Comparison of ENCODE assay signal across 12 mouse cellular contexts in the genomic region with DNA sequence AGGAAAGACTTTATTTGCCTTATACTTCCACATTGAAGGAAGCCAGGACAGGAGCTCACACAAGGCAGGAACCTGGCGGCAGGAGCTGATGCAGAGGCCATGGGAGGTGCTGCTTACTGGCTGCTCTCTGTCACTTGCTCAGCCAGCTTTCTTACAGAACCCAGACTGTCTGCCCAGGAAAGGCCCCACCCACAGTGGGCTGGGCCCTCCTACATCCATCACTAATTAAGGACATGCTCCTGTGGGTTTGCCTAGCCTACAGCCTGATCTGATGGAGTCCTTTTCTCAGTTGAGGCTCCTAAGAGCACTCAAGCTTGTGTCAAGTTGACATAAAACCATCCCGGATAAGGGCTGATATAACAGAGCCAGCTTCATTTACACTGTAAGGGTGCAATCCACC.
DNase-seq lines count a peak whose midpoint lies in the region; ATAC-seq and TF ChIP-seq lines count a peak whose summit lies in the region.
"Had no signal": no experiment of that assay in that cellular context is flagged by ENCODE, and none has a peak within 500 bp of the region (broad histone marks: within the 10 kb centered on the region; RNA-seq: fewer than 3 reads in every experiment).

No protein-coding gene starts in this region.

- H3K36me3 ChIP-seq in forebrain, embryonic 10.5 days (replicated peaks) = peaks cover 14% of the 10 kb centered on the region
- H3K36me3 ChIP-seq in forebrain, embryonic 12.5 days (replicated peaks) = peaks cover 10% of the 10 kb centered on the region
- H3K36me3 ChIP-seq in kidney, embryonic 15.5 days = peaks cover 10% of the 10 kb centered on the region
- no peaks in the 10 kb centered on the region for H3K36me3 ChIP-seq in kidney, adult 2 months (ENCODE audit: control insufficient read depth, insufficient read depth, low read length)
- H3K36me3 ChIP-seq in stomach, postnatal 0 days (ENCODE audit: control insufficient read depth, insufficient read depth, low read length) = peaks cover 8% of the 10 kb centered on the region; the same call in 1 of the 2 replicates

- H3K4me3 ChIP-seq in forebrain, embryonic 10.5 days = no peak overlapping the region
- no peak overlapping the region for H3K4me3 ChIP-seq in forebrain, embryonic 12.5 days (replicated peaks)
- H3K4me3 ChIP-seq in kidney, embryonic 15.5 days (replicated peaks) = no peak overlapping the region
- no peak overlapping the region for H3K4me3 ChIP-seq in kidney, adult 2 months (ENCODE audit: insufficient read depth, low read depth, low read length)
- no peak overlapping the region for H3K4me3 ChIP-seq in stomach, postnatal 0 days (ENCODE audit: low read depth, low read length)

- TF ChIP-seq POLR2A in kidney, adult 2 months (IDR thresholded peaks at IDR 0.05; ENCODE audit: low read depth, low read length) = no peak

- peaks cover 26% of the 10 kb centered on the region for H3K27me3 ChIP-seq in forebrain, embryonic 10.5 days (ENCODE audit: poor library complexity, severe bottlenecking)
- H3K27me3 ChIP-seq in forebrain, embryonic 12.5 days = peaks cover 14% of the 10 kb centered on the region; the same call in 1 of the 2 replicates
- no peaks in the 10 kb centered on the region for H3K27me3 ChIP-seq in kidney, embryonic 15.5 days
- H3K27me3 ChIP-seq in kidney, adult 2 months (replicated peaks; ENCODE audit: control insufficient read depth, insufficient read depth, low read length) = no peaks in the 10 kb centered on the region
- no peaks in the 10 kb centered on the region for H3K27me3 ChIP-seq in stomach, postnatal 0 days (ENCODE audit: control insufficient read depth, insufficient read depth, low read length)

- no peaks in the 10 kb centered on the region for H3K9me3 ChIP-seq in forebrain, embryonic 10.5 days
- H3K9me3 ChIP-seq in forebrain, embryonic 12.5 days = no peaks in the 10 kb centered on the region
- no peaks in the 10 kb centered on the region for H3K9me3 ChIP-seq in kidney, embryonic 15.5 days (replicated peaks)
- H3K9me3 ChIP-seq in stomach, postnatal 0 days (ENCODE audit: control insufficient read depth, low read length) = no peaks in the 10 kb centered on the region

- no peak for ATAC-seq in forebrain, embryonic 12.5 days (ENCODE audit: low FRiP score)
- peak; percentile 74 for ATAC-seq in kidney, embryonic 15.5 days (replicated peaks; ENCODE audit: low FRiP score)
- ATAC-seq in stomach, postnatal 0 days (ENCODE audit: low FRiP score, low TSS enrichment) = 0 out of 2 replicates have a peak, but pooled peaks have one; percentile 15

- H3K27ac ChIP-seq in forebrain, embryonic 10.5 days = 0 out of 2 replicates have a peak overlapping the region, but pooled peaks have one; percentile 62
- no peak overlapping the region for H3K27ac ChIP-seq in forebrain, embryonic 12.5 days
- peak overlapping the region; percentile 60 for H3K27ac ChIP-seq in kidney, embryonic 15.5 days
- no peak overlapping the region for H3K27ac ChIP-seq in kidney, adult 2 months (ENCODE audit: insufficient read depth, low read depth, low read length)
- no peak overlapping the region for H3K27ac ChIP-seq in stomach, postnatal 0 days (replicated peaks)

- no peak for TF ChIP-seq EP300 in stomach, postnatal 0 days (optimal IDR thresholded peaks at IDR 0.05)

- WGBS in forebrain, embryonic 10.5 days = 69% methylated on average over 2 of the region's 2 CpGs
- 45% methylated on average over 2 of the region's 2 CpGs for WGBS in forebrain, embryonic 12.5 days
- 19% methylated on average over 2 of the region's 2 CpGs for WGBS in kidney, embryonic 15.5 days
- WGBS in kidney, adult 2 months = 82% methylated on average over 2 of the region's 2 CpGs
- WGBS in stomach, postnatal 0 days = 49% methylated on average over 2 of the region's 2 CpGs

- H3K4me2 ChIP-seq in forebrain, embryonic 12.5 days = no peak overlapping the region
- no peak overlapping the region for H3K4me2 ChIP-seq in kidney, embryonic 15.5 days
- no peak overlapping the region for H3K4me2 ChIP-seq in stomach, postnatal 0 days (replicated peaks; ENCODE audit: low read depth)

- H3K9ac ChIP-seq in forebrain, embryonic 12.5 days = no peak overlapping the region
- H3K9ac ChIP-seq in kidney, embryonic 15.5 days = no peak overlapping the region
- no peak overlapping the region for H3K9ac ChIP-seq in stomach, postnatal 0 days (ENCODE audit: low read length)

- TF ChIP-seq CTCF in kidney, adult 2 months (conservative IDR thresholded peaks at IDR 0.05; ENCODE audit: insufficient read depth, insufficient read length, low read depth, low read length) = no peak
- TF ChIP-seq CTCF in stomach, postnatal 0 days (IDR thresholded peaks at IDR 0.05; ENCODE audit: low read depth) = no peak

- no peak for DNase-seq in forebrain, embryonic 10.5 days (ENCODE audit: extremely low spot score, low spot score)
- no peak for DNase-seq in kidney, adult 2 months
- peak; percentile 58 for DNase-seq in retina, postnatal 1 day
- no peak for DNase-seq in retina, embryonic 14.5 days (ENCODE audit: low spot score)
- no peak for DNase-seq in stomach, postnatal 0 days (ENCODE audit: low spot score)
- DNase-seq in testis, postnatal 10 days (ENCODE audit: low spot score) = no peak
- DNase-seq: adrenal gland, postnatal 25 days; cerebellum, adult 2 months; heart, adult 18-20 months; kidney, adult 18-20 months had no signal

- peaks cover 50% of the 10 kb centered on the region for H3K4me1 ChIP-seq in forebrain, embryonic 10.5 days
- peaks cover 57% of the 10 kb centered on the region for H3K4me1 ChIP-seq in forebrain, embryonic 12.5 days
- peaks cover 80% of the 10 kb centered on the region for H3K4me1 ChIP-seq in kidney, embryonic 15.5 days
- peaks cover 8% of the 10 kb centered on the region; the same call in 1 of the 2 replicates for H3K4me1 ChIP-seq in kidney, adult 2 months (ENCODE audit: control insufficient read depth, insufficient read depth, low read length)
- peaks cover 6% of the 10 kb centered on the region; the same call in 1 of the 2 replicates for H3K4me1 ChIP-seq in stomach, postnatal 0 days (replicated peaks; ENCODE audit: control insufficient read depth, insufficient read depth)

Comparison
In these comparisons a context has a peak if more than half of its experiments do, and no peak if none do; other contexts are left out.
1. H3K27ac ChIP-seq: peak in forebrain, embryonic 10.5 days (single experiment) and kidney, embryonic 15.5 days (single experiment); none in forebrain, embryonic 12.5 days (single experiment), kidney, adult 2 months (single experiment) and stomach, postnatal 0 days (single experiment).